Mouse (Mus musculus) olfactory bulb, adult 2 months (tissue): ENCODE data around the gene Tfeb.

ENCODE experiments used
- CTCF ChIP-seq: fragments of 200-500 bp; IDR thresholded peaks from 2 replicates; pipeline ENCODE4 v1.5.1; 2012; ENCODE audit warnings: low read depth, mild to moderate bottlenecking, low read length, moderate library complexity; ENCODE audit not compliant: insufficient read depth
- POLR2A ChIP-seq: fragments of 200-500 bp; IDR thresholded peaks from 2 replicates; pipeline ENCODE4 v1.6.1; 2012; ENCODE audit warnings: mild to moderate bottlenecking, low read depth, low read length, moderate library complexity; ENCODE audit not compliant: insufficient read depth

- TF ChIP-seq POLR2A (no peak), CTCF (no peak)
These were observed 16.4 kb downstream of the Tfeb start for GRCm38 (mm10) chr17:47753130-47753775.
